Mouse (Mus musculus): Measurements from ENCODE around the gene Tada3. TPM values are rescaled to one million over a fixed set of nuclear protein-coding genes. Genes with fewer than 3 reads are reported as not detected.

Gene Tada3
- polyA plus RNA-seq, 1 experiment from 2014 or later = 52.6 TPM

DNA sequence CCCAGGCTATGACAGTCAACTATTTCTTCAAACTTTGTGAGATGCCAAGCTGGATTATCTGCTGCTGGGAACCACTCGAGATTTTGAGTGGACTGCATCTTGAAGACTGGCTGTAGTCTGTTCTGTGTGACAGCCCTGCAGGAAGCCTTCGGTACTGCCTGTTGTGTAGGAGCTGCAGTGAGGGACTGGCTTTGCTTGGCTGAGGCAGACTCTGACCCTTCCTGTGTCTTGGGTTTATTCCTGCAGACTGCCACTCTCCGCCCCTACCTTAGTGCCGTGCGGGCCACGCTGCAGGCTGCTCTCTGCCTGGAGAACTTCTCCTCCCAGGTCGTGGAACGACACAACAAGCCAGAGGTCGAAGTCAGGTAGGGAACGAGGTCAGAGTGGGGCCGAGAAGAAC, 2.8 kb upstream of the Tada3 start:
- H3K9ac ChIP-seq (replicated peaks; ENCODE audit: low read depth, low read length) = no peak overlapping the region
- H3K4me1 ChIP-seq (ENCODE audit: control insufficient read depth, insufficient read depth, low read length) = peaks cover 7% of the 10 kb centered on the region; the same call in 1 of the 2 replicates
- no peak overlapping the region for H3K27ac ChIP-seq (ENCODE audit: low read length)
- no peak overlapping the region for H3K4me3 ChIP-seq (ENCODE audit: low read depth, low read length)
- H3K36me3 ChIP-seq (ENCODE audit: control insufficient read depth, insufficient read depth, low read length) = peaks cover 44% of the 10 kb centered on the region
- no peaks in the 10 kb centered on the region for H3K9me3 ChIP-seq (ENCODE audit: control insufficient read depth, low read depth, low read length)
- ATAC-seq (ENCODE audit: insufficient number of reproducible peaks, insufficient read depth, low FRiP score, low read depth) = no peak
- WGBS = 91% methylated on average over 11 of the region's 11 CpGs
- H3K27me3 ChIP-seq (ENCODE audit: control insufficient read depth, insufficient read depth, low read length) = no peaks in the 10 kb centered on the region
- H3K4me2 ChIP-seq (replicated peaks; ENCODE audit: low read depth, low read length) = no peak overlapping the region

DNA sequence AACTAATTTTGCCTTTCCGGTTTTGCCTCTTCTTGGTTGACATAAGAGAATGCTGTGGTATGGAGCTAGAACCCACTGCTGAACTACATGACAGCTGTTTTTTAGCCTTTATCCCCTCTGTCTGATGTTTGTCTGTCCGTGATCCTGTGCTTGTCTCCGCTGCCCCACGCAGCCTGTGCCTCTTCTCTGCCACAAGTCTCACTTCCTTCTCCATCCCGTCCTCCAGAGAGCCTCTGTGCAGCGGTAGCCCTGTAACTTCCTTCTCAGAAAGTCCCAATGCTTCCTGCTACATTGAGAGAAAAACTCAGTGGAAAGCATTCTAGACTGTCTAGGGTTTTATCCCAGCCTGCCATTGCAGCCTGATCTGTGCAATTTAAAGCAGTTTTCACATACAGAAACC, 1.6 kb upstream of the Tada3 start:
- no peak for ATAC-seq (ENCODE audit: insufficient number of reproducible peaks, insufficient read depth, low FRiP score, low read depth)
- peaks cover 42% of the 10 kb centered on the region for H3K36me3 ChIP-seq (ENCODE audit: control insufficient read depth, insufficient read depth, low read length)
- 86% methylated on average over 6 of the region's 6 CpGs for WGBS

DNA sequence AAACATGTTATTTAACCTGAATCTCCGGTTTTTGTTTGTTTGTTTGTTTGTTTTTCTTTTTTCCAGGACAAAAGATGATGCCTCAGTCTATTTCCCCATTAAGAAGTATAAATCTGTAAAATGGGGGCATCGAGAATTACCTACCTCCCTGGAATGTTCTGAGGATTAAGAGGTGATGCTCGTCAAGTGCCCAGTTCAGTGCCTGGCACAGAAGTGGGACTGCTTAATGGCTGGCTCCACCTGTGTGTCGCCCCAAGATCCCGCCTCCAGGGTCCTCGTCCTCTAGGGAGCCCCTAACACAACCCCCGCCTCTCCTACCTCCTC, 549 bp downstream of the Tada3 start:
- peaks cover 7% of the 10 kb centered on the region; the same call in 1 of the 2 replicates for H3K4me1 ChIP-seq (ENCODE audit: control insufficient read depth, insufficient read depth, low read length)
- H3K27ac ChIP-seq (ENCODE audit: low read length) = peak overlapping the region; percentile 95
- no peak for ATAC-seq (ENCODE audit: insufficient number of reproducible peaks, insufficient read depth, low FRiP score, low read depth)
- H3K36me3 ChIP-seq (ENCODE audit: control insufficient read depth, insufficient read depth, low read length) = peaks cover 40% of the 10 kb centered on the region
- 6% methylated on average over 7 of the region's 7 CpGs for WGBS
- H3K9me3 ChIP-seq (ENCODE audit: control insufficient read depth, low read depth, low read length) = no peaks in the 10 kb centered on the region
- H3K4me3 ChIP-seq (ENCODE audit: low read depth, low read length) = peak overlapping the region; percentile 90
- peak overlapping the region; percentile 52 for H3K4me2 ChIP-seq (replicated peaks; ENCODE audit: low read depth, low read length)
- H3K27me3 ChIP-seq (ENCODE audit: control insufficient read depth, insufficient read depth, low read length) = no peaks in the 10 kb centered on the region
- peak overlapping the region; percentile 94 for H3K9ac ChIP-seq (replicated peaks; ENCODE audit: low read depth, low read length)

More for the DNA sequence above, 1.6 kb upstream of the Tada3 start:
- Histone ChIP-seq H3K27me3 (ENCODE audit: control insufficient read depth, insufficient read depth, low read length) (no peaks in the 10 kb centered on the region), H3K9me3 (ENCODE audit: control insufficient read depth, low read depth, low read length) (no peaks in the 10 kb centered on the region), H3K27ac (ENCODE audit: low read length) (no peak overlapping the region), H3K9ac (replicated peaks; ENCODE audit: low read depth, low read length) (0 out of 2 replicates have a peak overlapping the region, but pooled peaks have one; percentile 11), H3K4me1 (ENCODE audit: control insufficient read depth, insufficient read depth, low read length) (peaks cover 7% of the 10 kb centered on the region; the same call in 1 of the 2 replicates), H3K4me2 (replicated peaks; ENCODE audit: low read depth, low read length) (peak overlapping the region; percentile 90), H3K4me3 (ENCODE audit: low read depth, low read length) (peak overlapping the region; percentile 90)

DNA sequence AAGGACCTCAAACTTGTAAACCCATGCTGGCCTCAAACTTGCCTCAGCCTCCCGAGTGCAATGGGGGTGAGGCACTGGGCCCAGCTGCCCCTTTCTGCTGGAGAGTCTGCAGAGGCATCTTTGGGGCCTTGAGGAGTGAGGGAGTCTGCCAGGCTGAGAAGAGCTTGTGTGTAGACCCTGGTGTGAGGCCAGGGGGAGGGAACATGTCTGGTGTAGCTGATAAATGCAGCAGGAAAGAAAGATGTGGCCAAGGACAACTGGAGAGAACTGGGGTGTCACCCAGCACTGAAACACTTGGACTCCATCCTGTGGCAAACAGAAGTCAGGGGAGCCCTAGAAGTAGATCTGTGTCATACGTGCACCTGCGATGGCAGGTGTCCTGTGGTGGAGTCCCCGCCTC, 4.2 kb downstream of the Tada3 start:
- Histone ChIP-seq H3K9ac (replicated peaks; ENCODE audit: low read depth, low read length) (no peak overlapping the region), H3K36me3 (ENCODE audit: control insufficient read depth, insufficient read depth, low read length) (peaks cover 49% of the 10 kb centered on the region), H3K4me2 (replicated peaks; ENCODE audit: low read depth, low read length) (no peak overlapping the region), H3K9me3 (ENCODE audit: control insufficient read depth, low read depth, low read length) (no peaks in the 10 kb centered on the region), H3K4me1 (ENCODE audit: control insufficient read depth, insufficient read depth, low read length) (no peaks in the 10 kb centered on the region), H3K27me3 (ENCODE audit: control insufficient read depth, insufficient read depth, low read length) (no peaks in the 10 kb centered on the region), H3K27ac (ENCODE audit: low read length) (no peak overlapping the region), H3K4me3 (ENCODE audit: low read depth, low read length) (no peak overlapping the region)
- no peak for ATAC-seq (ENCODE audit: insufficient number of reproducible peaks, insufficient read depth, low FRiP score, low read depth)
- WGBS = 94% methylated on average over 4 of the region's 4 CpGs

DNA sequence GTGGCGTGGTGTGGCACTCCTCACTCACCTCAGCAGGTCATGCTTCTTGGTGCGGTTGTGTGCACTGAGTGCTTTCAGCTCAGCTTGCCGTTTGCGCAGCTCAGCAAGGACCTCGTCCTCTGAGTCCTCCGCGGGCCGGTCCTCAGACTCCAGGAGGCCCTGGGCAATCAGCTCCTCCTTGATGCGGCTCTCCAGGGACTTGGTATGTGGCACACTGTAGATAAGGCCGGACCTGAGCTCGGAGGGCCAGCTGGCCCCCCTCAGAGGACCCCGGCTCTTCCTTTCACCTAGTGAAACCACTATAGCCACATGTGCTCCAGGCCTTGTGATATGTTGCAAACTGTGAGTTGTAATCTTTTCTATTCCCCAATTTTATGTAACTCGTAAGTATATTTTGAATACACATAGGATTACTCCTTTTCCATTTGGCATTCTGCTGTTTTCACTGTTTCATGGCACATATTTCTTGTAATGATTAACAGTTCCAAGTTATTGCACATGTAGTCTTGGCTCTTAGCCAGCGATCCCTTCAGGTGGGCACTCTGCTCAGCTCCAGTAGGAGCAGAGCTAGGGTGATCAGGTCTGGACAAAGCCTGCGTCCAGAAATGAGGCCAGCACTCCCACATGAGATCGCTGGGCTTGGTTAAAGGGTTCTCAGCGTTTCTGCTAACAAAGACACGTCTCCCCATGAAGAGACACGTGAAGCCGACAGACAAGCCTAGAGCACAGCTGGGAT, 7.3 kb downstream of the Tada3 start:
- no peak for ATAC-seq (ENCODE audit: insufficient number of reproducible peaks, insufficient read depth, low FRiP score, low read depth)
- no peak overlapping the region for H3K4me2 ChIP-seq (replicated peaks; ENCODE audit: low read depth, low read length)
- WGBS = 94% methylated on average over 20 of the region's 20 CpGs

DNA sequence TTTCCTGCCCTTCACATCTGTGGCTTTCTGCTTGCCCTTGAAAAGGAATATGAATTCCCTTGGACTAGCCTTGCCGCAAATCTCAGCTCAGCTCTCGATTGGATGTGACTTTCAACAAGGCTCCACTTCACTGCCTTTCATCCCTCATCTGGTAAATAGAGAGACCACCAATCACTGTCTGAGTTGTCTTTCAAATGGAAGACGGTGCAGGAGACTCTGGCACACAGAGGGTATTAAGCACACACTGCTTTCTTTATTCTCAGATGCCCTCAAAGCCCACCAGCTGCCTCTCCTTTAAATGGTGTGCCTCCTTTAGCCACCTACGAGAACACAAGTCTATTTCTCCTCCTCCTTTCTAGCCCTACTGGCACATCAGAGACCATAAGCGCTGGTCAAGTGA, 9.1 kb downstream of the Tada3 start:
- no peaks in the 10 kb centered on the region for H3K27me3 ChIP-seq (ENCODE audit: control insufficient read depth, insufficient read depth, low read length)
- H3K27ac ChIP-seq (ENCODE audit: low read length) = no peak overlapping the region
- no peak for ATAC-seq (ENCODE audit: insufficient number of reproducible peaks, insufficient read depth, low FRiP score, low read depth)
- no peak overlapping the region for H3K4me3 ChIP-seq (ENCODE audit: low read depth, low read length)
- WGBS = 75% methylated on average over 5 of the region's 5 CpGs
- H3K4me1 ChIP-seq (ENCODE audit: control insufficient read depth, insufficient read depth, low read length) = no peaks in the 10 kb centered on the region
- no peak overlapping the region for H3K9ac ChIP-seq (replicated peaks; ENCODE audit: low read depth, low read length)
- peaks cover 45% of the 10 kb centered on the region for H3K36me3 ChIP-seq (ENCODE audit: control insufficient read depth, insufficient read depth, low read length)
- H3K4me2 ChIP-seq (replicated peaks; ENCODE audit: low read depth, low read length) = no peak overlapping the region
- H3K9me3 ChIP-seq (ENCODE audit: control insufficient read depth, low read depth, low read length) = no peaks in the 10 kb centered on the region

More for the DNA sequence above, 7.3 kb downstream of the Tada3 start:
- H3K4me1 ChIP-seq (ENCODE audit: control insufficient read depth, insufficient read depth, low read length) = no peaks in the 10 kb centered on the region
- no peak overlapping the region for H3K9ac ChIP-seq (replicated peaks; ENCODE audit: low read depth, low read length)
- no peaks in the 10 kb centered on the region for H3K27me3 ChIP-seq (ENCODE audit: control insufficient read depth, insufficient read depth, low read length)
- no peak overlapping the region for H3K4me3 ChIP-seq (ENCODE audit: low read depth, low read length)
- H3K27ac ChIP-seq (ENCODE audit: low read length) = no peak overlapping the region
- H3K9me3 ChIP-seq (ENCODE audit: control insufficient read depth, low read depth, low read length) = no peaks in the 10 kb centered on the region
- peaks cover 56% of the 10 kb centered on the region for H3K36me3 ChIP-seq (ENCODE audit: control insufficient read depth, insufficient read depth, low read length)

DNA sequence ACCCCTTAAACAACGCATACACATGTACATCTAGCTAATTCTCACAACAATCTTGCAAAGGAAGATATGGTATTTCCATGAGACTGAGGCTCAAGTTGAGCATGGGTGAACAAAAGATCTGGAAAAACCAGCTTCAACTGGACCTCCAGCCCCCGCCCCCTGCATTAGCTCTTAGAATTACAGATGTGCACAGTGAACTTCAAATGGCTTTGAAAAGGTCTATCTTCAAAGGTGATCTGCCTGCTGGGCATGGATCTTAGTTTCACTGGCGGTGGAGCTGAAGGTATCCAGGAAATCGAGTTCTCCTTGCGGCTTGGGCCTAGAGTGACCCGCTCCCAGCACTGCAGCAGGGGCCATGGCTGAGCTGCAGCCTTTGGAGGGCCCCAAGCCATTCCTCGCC, 9.6 kb downstream of the Tada3 start:
- H3K27ac ChIP-seq (ENCODE audit: low read length) = no peak overlapping the region
- H3K4me1 ChIP-seq (ENCODE audit: control insufficient read depth, insufficient read depth, low read length) = no peaks in the 10 kb centered on the region
- H3K36me3 ChIP-seq (ENCODE audit: control insufficient read depth, insufficient read depth, low read length) = peaks cover 40% of the 10 kb centered on the region
- WGBS = 89% methylated on average over 7 of the region's 7 CpGs
- no peaks in the 10 kb centered on the region for H3K9me3 ChIP-seq (ENCODE audit: control insufficient read depth, low read depth, low read length)
- H3K4me2 ChIP-seq (replicated peaks; ENCODE audit: low read depth, low read length) = no peak overlapping the region
- ATAC-seq (ENCODE audit: insufficient number of reproducible peaks, insufficient read depth, low FRiP score, low read depth) = no peak
- no peaks in the 10 kb centered on the region for H3K27me3 ChIP-seq (ENCODE audit: control insufficient read depth, insufficient read depth, low read length)
- no peak overlapping the region for H3K4me3 ChIP-seq (ENCODE audit: low read depth, low read length)
- H3K9ac ChIP-seq (replicated peaks; ENCODE audit: low read depth, low read length) = no peak overlapping the region

DNA sequence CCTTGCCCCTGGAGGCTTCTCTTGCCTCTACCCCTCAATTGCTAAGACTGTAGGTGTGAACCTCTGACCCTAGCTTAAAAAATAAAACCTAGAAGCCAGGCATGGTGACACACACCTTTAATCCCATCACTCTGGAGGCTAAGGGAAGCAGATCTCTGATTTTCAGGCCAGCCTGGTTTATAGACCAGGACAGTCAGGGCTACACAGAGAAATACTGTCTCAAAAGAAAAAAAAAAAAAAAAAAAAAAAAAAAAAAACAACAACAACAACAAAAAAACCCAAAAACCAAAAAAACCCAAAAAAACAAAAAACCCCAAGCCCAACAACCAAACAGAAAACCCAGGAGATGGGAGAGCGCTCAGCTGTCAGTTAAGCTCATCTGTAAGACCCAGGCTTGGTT, 10.1 kb downstream of the Tada3 start:
- H3K36me3 ChIP-seq (ENCODE audit: control insufficient read depth, insufficient read depth, low read length) = peaks cover 38% of the 10 kb centered on the region
- no peak overlapping the region for H3K4me2 ChIP-seq (replicated peaks; ENCODE audit: low read depth, low read length)
- H3K27me3 ChIP-seq (ENCODE audit: control insufficient read depth, insufficient read depth, low read length) = no peaks in the 10 kb centered on the region
- H3K9me3 ChIP-seq (ENCODE audit: control insufficient read depth, low read depth, low read length) = no peaks in the 10 kb centered on the region
- no peaks in the 10 kb centered on the region for H3K4me1 ChIP-seq (ENCODE audit: control insufficient read depth, insufficient read depth, low read length)
- 100% methylated on average over 1 of the region's 1 CpGs for WGBS
- no peak overlapping the region for H3K4me3 ChIP-seq (ENCODE audit: low read depth, low read length)
- H3K9ac ChIP-seq (replicated peaks; ENCODE audit: low read depth, low read length) = no peak overlapping the region
- H3K27ac ChIP-seq (ENCODE audit: low read length) = no peak overlapping the region
- ATAC-seq (ENCODE audit: insufficient number of reproducible peaks, insufficient read depth, low FRiP score, low read depth) = no peak

DNA sequence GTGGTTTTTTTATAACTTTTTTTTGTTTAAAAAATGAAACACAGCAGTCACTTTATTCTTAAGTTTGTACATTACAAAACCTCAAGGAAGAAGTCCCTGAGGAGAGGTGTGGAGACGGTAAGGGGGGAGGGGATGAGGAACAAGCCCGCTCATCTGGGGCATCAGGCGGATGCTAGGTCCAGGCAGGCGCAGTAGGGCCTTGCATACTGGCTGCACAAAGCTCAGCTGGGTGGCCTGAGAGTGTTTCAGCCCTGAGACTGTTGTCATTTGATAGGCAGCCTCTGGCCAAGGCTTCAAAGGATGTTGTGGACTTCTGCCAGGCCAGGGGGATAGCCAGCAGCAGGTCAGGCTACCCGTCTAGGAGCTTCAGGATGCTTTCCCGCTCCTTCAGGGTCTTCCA, 11.0 kb downstream of the Tada3 start:
- no peak for ATAC-seq (ENCODE audit: insufficient number of reproducible peaks, insufficient read depth, low FRiP score, low read depth)

More for the DNA sequence above, 11.0 kb downstream of the Tada3 start:
- 92% methylated on average over 6 of the region's 6 CpGs for WGBS
- Histone ChIP-seq H3K36me3 (ENCODE audit: control insufficient read depth, insufficient read depth, low read length) (peaks cover 30% of the 10 kb centered on the region), H3K9me3 (ENCODE audit: control insufficient read depth, low read depth, low read length) (no peaks in the 10 kb centered on the region), H3K27ac (ENCODE audit: low read length) (no peak overlapping the region), H3K4me2 (replicated peaks; ENCODE audit: low read depth, low read length) (no peak overlapping the region), H3K4me3 (ENCODE audit: low read depth, low read length) (no peak overlapping the region), H3K9ac (replicated peaks; ENCODE audit: low read depth, low read length) (no peak overlapping the region), H3K4me1 (ENCODE audit: control insufficient read depth, insufficient read depth, low read length) (no peaks in the 10 kb centered on the region), H3K27me3 (ENCODE audit: control insufficient read depth, insufficient read depth, low read length) (no peaks in the 10 kb centered on the region)
